In genomic region chr7:6976890-6977289, GRCm38 (mm10) we compare ENCODE assay signal across 27 mouse cellular contexts. TPM values are rescaled to one million over a fixed set of nuclear protein-coding genes. Genes with fewer than 3 reads are reported as not detected.
DNase-seq lines count a peak whose midpoint lies in the region; ATAC-seq and TF ChIP-seq lines count a peak whose summit lies in the region.
"Had no signal": no experiment of that assay in that cellular context is flagged by ENCODE, and none has a peak within 500 bp of the region (broad histone marks: within the 10 kb centered on the region; RNA-seq: fewer than 3 reads in every experiment).

No protein-coding gene starts in this region.

- H3K27ac ChIP-seq in hindbrain, embryonic 13.5 days, result no peak overlapping the region
- H3K27ac ChIP-seq: embryonic facial prominence, embryonic 12.5 days; embryonic facial prominence, embryonic 15.5 days; gastrocnemius, adult 2 months; hindbrain, embryonic 12.5 days; intestine, embryonic 15.5 days had no signal

- H3K4me3 ChIP-seq in E14TG2a.4 (replicated peaks; ENCODE audit: low read length), result peak overlapping the region; percentile 79
- no peak overlapping the region for H3K4me3 ChIP-seq in hindbrain, embryonic 13.5 days
- H3K4me3 ChIP-seq: embryonic facial prominence, embryonic 12.5 days; embryonic facial prominence, embryonic 15.5 days; gastrocnemius, adult 2 months; hindbrain, embryonic 12.5 days; intestine, embryonic 15.5 days had no signal

- ATAC-seq in hindbrain, embryonic 13.5 days (ENCODE audit: low FRiP score), result no peak
- ATAC-seq: forebrain, embryonic 14.5 days; forebrain, postnatal 0 days; hindbrain, embryonic 16.5 days; intestine, embryonic 15.5 days had no signal

- H3K27me3 ChIP-seq in E14TG2a.4 (ENCODE audit: insufficient read depth, low read length), result no peaks in the 10 kb centered on the region
- H3K27me3 ChIP-seq in hindbrain, embryonic 13.5 days, result no peaks in the 10 kb centered on the region
- H3K27me3 ChIP-seq: CH12.LX; embryonic facial prominence, embryonic 12.5 days; embryonic facial prominence, embryonic 15.5 days; hindbrain, embryonic 12.5 days; intestine, embryonic 15.5 days had no signal

- H3K4me1 ChIP-seq in E14TG2a.4 (replicated peaks; ENCODE audit: low read depth, low read length), result peaks cover 29% of the 10 kb centered on the region
- no peaks in the 10 kb centered on the region for H3K4me1 ChIP-seq in hindbrain, embryonic 13.5 days (replicated peaks)
- H3K4me1 ChIP-seq: embryonic facial prominence, embryonic 12.5 days; embryonic facial prominence, embryonic 15.5 days; hindbrain, embryonic 12.5 days; intestine, embryonic 15.5 days had no signal

- DNase-seq in ES-CJ7 (ENCODE audit: low read depth, low spot score) (peak; percentile 14), R1 (ENCODE audit: low read depth, low spot score) (peak; percentile 61)
- DNase-seq in ovary, adult 18-20 months (ENCODE audit: low spot score), result no peak
- DNase-seq in layer of hippocampus, adult 11-12 months (ENCODE audit: low spot score), result no peak
- DNase-seq: adrenal gland, adult 2 months; adrenal gland, postnatal 14 days; B cell, adult 2 months; cerebellum, adult 11 months; cerebellum, adult 2 months; cerebellum, adult 9-11 months; forebrain, postnatal 0 days; gastrocnemius, adult 2 months; gastrocnemius, postnatal 14 days; heart, adult 11 months had no signal

- H3K36me3 ChIP-seq in E14TG2a.4 (ENCODE audit: insufficient read depth, low read length), result peaks cover 1% of the 10 kb centered on the region; the same call in 1 of the 2 replicates
- H3K36me3 ChIP-seq in hindbrain, embryonic 13.5 days, result no peaks in the 10 kb centered on the region
- H3K36me3 ChIP-seq: embryonic facial prominence, embryonic 12.5 days; embryonic facial prominence, embryonic 15.5 days; hindbrain, embryonic 12.5 days; intestine, embryonic 15.5 days had no signal

- WGBS in hindbrain, embryonic 13.5 days, result 93% methylated on average over 19 of the region's 19 CpGs

- no peak overlapping the region for H3K9ac ChIP-seq in hindbrain, embryonic 13.5 days
- H3K9ac ChIP-seq: embryonic facial prominence, embryonic 12.5 days; embryonic facial prominence, embryonic 15.5 days; forebrain, postnatal 0 days; hindbrain, embryonic 12.5 days; intestine, embryonic 15.5 days had no signal

- peaks cover 7% of the 10 kb centered on the region; the same call in 1 of the 2 replicates for H3K9me3 ChIP-seq in E14TG2a.4 (ENCODE audit: low read length)
- H3K9me3 ChIP-seq in hindbrain, embryonic 13.5 days, result no peaks in the 10 kb centered on the region
- H3K9me3 ChIP-seq: embryonic facial prominence, embryonic 12.5 days; embryonic facial prominence, embryonic 15.5 days; hindbrain, embryonic 12.5 days; intestine, embryonic 15.5 days had no signal

- no peak for TF ChIP-seq CTCF in E14TG2a.4 (conservative IDR thresholded peaks at IDR 0.05; ENCODE audit: low read length)

- no peak overlapping the region for H3K4me2 ChIP-seq in hindbrain, embryonic 13.5 days
- H3K4me2 ChIP-seq: embryonic facial prominence, embryonic 12.5 days; embryonic facial prominence, embryonic 15.5 days; heart, embryonic 11.5 days; hindbrain, embryonic 12.5 days; intestine, embryonic 15.5 days had no signal

RNA-seq across cellular contexts. Expression of gene Aurkc, which starts 18.2 kb away (rescaled TPM):
- 0.36 TPM in 1 of 2 replicates, not detected in the other for polyA plus RNA-seq in hindbrain, embryonic 13.5 days (2015; fragmentation: Nextera tagmentation; extraction: Ambion mirVana)
- polyA plus RNA-seq: adrenal gland, adult 2 months; cerebellum, adult 2 months; embryonic facial prominence, embryonic 12.5 days; embryonic facial prominence, embryonic 15.5 days; forebrain, embryonic 11.5 days; forebrain, embryonic 14.5 days; forebrain, postnatal 0 days; heart, embryonic 11.5 days; heart, embryonic 14.5 days; heart, postnatal 0 days; hindbrain, embryonic 16.5 days; intestine, embryonic 15.5 days had no signal

Comparison
In these comparisons a context has a peak if more than half of its experiments do, and no peak if none do; other contexts are left out.
1. DNase-seq: peak in ES-CJ7 (single experiment) and R1 (single experiment); none in ovary, adult 18-20 months (single experiment) and layer of hippocampus, adult 11-12 months (single experiment).